Mouse (Mus musculus) ES-E14 (cell line): Measurements from ENCODE around the gene Arl15.

ENCODE experiments used
- CHD2 ChIP-seq: IDR thresholded peaks from 2 replicates; pipeline ENCODE4 v1.6.1; 2014; ENCODE audit warnings: mild to moderate bottlenecking, low read depth, low read length, inconsistent platforms
- HCFC1 ChIP-seq: IDR thresholded peaks from 2 replicates; pipeline ENCODE4 v1.6.1; 2012; ENCODE audit warnings: low read length, inconsistent platforms, borderline replicate concordance; ENCODE audit not compliant: insufficient read depth
- MAFK ChIP-seq: IDR thresholded peaks from 2 replicates; pipeline ENCODE4 v1.6.1; 2014; ENCODE audit warnings: mild to moderate bottlenecking, low read depth, low read length, inconsistent platforms; ENCODE audit not compliant: insufficient read depth
- ZNF384 ChIP-seq: IDR thresholded peaks from 2 replicates; pipeline ENCODE4 v1.6.1; 2012; ENCODE audit warnings: low read depth, low read length, inconsistent platforms

GRCm38 (mm10) chr13:113974866-113975265, 180.6 kb downstream of the Arl15 start:
- no peak for TF ChIP-seq CHD2
- no peak for TF ChIP-seq HCFC1
- no peak for TF ChIP-seq MAFK
- no peak for TF ChIP-seq ZNF384
